28 mouse cellular contexts compared by ENCODE assay signal in genomic region chr13:49798901-49799300, GRCm38 (mm10). TPM values are rescaled to one million over a fixed set of nuclear protein-coding genes. Genes with fewer than 3 reads are reported as not detected.
A peak's percentile ranks its signal among the peaks of the same experiment; 100 is the strongest.
DNase-seq lines count a peak whose midpoint lies in the region; ATAC-seq and TF ChIP-seq lines count a peak whose summit lies in the region.
"Had no signal": no experiment of that assay in that cellular context is flagged by ENCODE, and none has a peak within 500 bp of the region (broad histone marks: within the 10 kb centered on the region; RNA-seq: fewer than 3 reads in every experiment).

TSS of gene Gm30302 (minus strand) at chr13:49799001.

- H3K36me3 ChIP-seq in megakaryocyte, embryonic 14.5 days (replicated peaks; ENCODE audit: low read length) = no peaks in the 10 kb centered on the region
- no peaks in the 10 kb centered on the region for H3K36me3 ChIP-seq in E14TG2a.4 (ENCODE audit: insufficient read depth, low read length)
- H3K36me3 ChIP-seq: embryonic facial prominence, embryonic 10.5 days; embryonic facial prominence, embryonic 12.5 days; forebrain, embryonic 15.5 days had no signal

- no peaks in the 10 kb centered on the region for H3K27me3 ChIP-seq in megakaryocyte, embryonic 14.5 days (replicated peaks)
- H3K27me3 ChIP-seq in E14TG2a.4 (ENCODE audit: insufficient read depth, low read length) = no peaks in the 10 kb centered on the region
- H3K27me3 ChIP-seq: embryonic facial prominence, embryonic 12.5 days; forebrain, embryonic 13.5 days; forebrain, embryonic 15.5 days had no signal

- H3K4me3 ChIP-seq in megakaryocyte, embryonic 14.5 days (replicated peaks) = peak within 1 kb of the TSS; percentile 78
- 0 out of 2 replicates have a peak within 1 kb of the TSS, but pooled peaks have one; percentile 1 for H3K4me3 ChIP-seq in E14TG2a.4 (replicated peaks; ENCODE audit: low read length)
- H3K4me3 ChIP-seq: embryonic facial prominence, embryonic 10.5 days; embryonic facial prominence, embryonic 12.5 days; forebrain, embryonic 13.5 days; forebrain, embryonic 15.5 days had no signal

- peaks cover 32% of the 10 kb centered on the region for H3K9me3 ChIP-seq in megakaryocyte, embryonic 14.5 days
- peaks cover 40% of the 10 kb centered on the region for H3K9me3 ChIP-seq in E14TG2a.4 (ENCODE audit: low read length)
- H3K9me3 ChIP-seq: embryonic facial prominence, embryonic 12.5 days; forebrain, embryonic 15.5 days had no signal

- DNase-seq in heart, adult 11 months = peak; percentile 43
- no peak for DNase-seq in heart, postnatal 4 days
- DNase-seq: adrenal gland, adult 8-10 months; adrenal gland, postnatal 14 days; adrenal gland, postnatal 36 days; B cell, adult 2 months; cerebellum, adult 11-12 months; cerebellum, adult 2 months; cerebellum, adult 9-10 months; cerebellum, postnatal 10 days; cerebellum, postnatal 25 days; forebrain, postnatal 0 days had no signal

- no peak for TF ChIP-seq CTCF in E14TG2a.4 (conservative IDR thresholded peaks at IDR 0.05; ENCODE audit: low read length)

- H3K4me1 ChIP-seq in megakaryocyte, embryonic 14.5 days = peaks cover 14% of the 10 kb centered on the region; the same call in 1 of the 2 replicates
- no peaks in the 10 kb centered on the region for H3K4me1 ChIP-seq in E14TG2a.4 (replicated peaks; ENCODE audit: low read depth, low read length)
- H3K4me1 ChIP-seq: embryonic facial prominence, embryonic 10.5 days; embryonic facial prominence, embryonic 12.5 days; forebrain, embryonic 13.5 days; forebrain, embryonic 15.5 days had no signal

- no peak for ATAC-seq in megakaryocyte, adult 5-6 weeks (ENCODE audit: poor library complexity, severe bottlenecking)
- ATAC-seq: activated CD4-positive, CD25-positive, alpha-beta regulatory T cell, adult 4 months; CD4-positive, CD25-positive, alpha-beta regulatory T cell, adult 4 months; forebrain, embryonic 13.5 days; forebrain, embryonic 15.5 days; forebrain, postnatal 0 days had no signal

RNA-seq across cellular contexts. Expression of gene Gm30302, which starts in this region (rescaled TPM):
- under 1 TPM; 0.07 to 0.55 TPM for total RNA-seq in heart, postnatal 4 days (2021)
- polyA plus RNA-seq in megakaryocyte, embryonic 14.5 days (2012; ENCODE audit: insufficient read depth, low replicate concordance) = not detected in 2 replicates
- total RNA-seq in megakaryocyte, adult 5-6 weeks (2015) = not detected in 2 replicates
- total RNA-seq in megakaryocyte, adult 5-6 weeks (2017) = not detected in 2 replicates
- total RNA-seq: adrenal gland, adult 18-20 months; adrenal gland, adult 8-10 months; adrenal gland, postnatal 14 days; adrenal gland, postnatal 36 days; CH12.LX; ES-E14; forebrain, postnatal 0 days; MEL had no signal
- polyA plus RNA-seq: activated CD4-positive, CD25-positive, alpha-beta regulatory T cell, adult 4 months; CD4-positive, CD25-positive, alpha-beta regulatory T cell, adult 4 months; cerebellum, adult 2 months; cortical plate, adult 2 months; embryonic facial prominence, embryonic 10.5 days; embryonic facial prominence, embryonic 12.5 days; embryonic facial prominence, embryonic 14.5 days; forebrain, embryonic 11.5 days; forebrain, embryonic 13.5 days; forebrain, embryonic 15.5 days; forebrain, postnatal 0 days had no signal
